Mouse (Mus musculus) adrenal gland, postnatal 36 days (tissue): ENCODE data around the gene Jag1. TPM values are rescaled to one million over a fixed set of nuclear protein-coding genes. Genes with fewer than 3 reads are reported as not detected.

ENCODE experiments used
- DNase-seq, 2 experiments: peaks; one replicate each; pipeline ENCODE4 v3.0.0; 2021; ENCODE audit warnings: mixed read lengths in 1 of 2
- total RNA-seq, 2 experiments: library from RNA; stranded (reverse); gene quantifications; 2 replicates each; pipeline ENCODE4 v1.2.3; 2021

The Jag1 gene
- total RNA-seq, 2 experiments from 2014 or later = 13.5 to 13.6 TPM

GRCm38 (mm10) chr2:137099211-137099734, 17.2 kb downstream of the Jag1 start:
- no peak for DNase-seq

- no peak for DNase-seq
These were observed 18.0 kb downstream of the Jag1 start for GRCm38 (mm10) chr2:137098269-137099035.

DNA sequence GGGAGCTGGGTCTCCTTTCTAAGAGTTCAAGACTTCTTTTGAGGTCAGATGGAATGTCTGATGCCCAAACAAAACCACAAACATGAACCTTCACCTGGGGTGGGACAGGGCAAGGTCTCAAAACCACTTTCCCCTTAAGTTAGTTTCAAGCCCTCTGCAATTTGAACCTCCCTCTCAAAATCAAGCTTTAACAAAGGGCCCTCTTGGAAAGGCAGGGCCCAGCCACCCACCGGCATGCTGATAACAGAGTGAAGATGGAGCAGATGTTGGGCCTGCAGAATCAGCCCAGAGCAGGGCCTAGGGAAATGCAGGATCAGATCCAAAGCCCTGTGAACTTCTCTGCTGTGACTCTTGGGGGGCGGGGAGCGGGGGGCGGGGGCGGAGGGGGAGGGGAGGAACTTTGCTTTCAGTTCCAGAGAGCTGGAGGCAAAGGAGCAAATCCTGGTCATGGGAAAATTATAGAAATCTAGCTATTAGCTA, 19.4 kb downstream of the Jag1 start:
- DNase-seq = no peak

DNA sequence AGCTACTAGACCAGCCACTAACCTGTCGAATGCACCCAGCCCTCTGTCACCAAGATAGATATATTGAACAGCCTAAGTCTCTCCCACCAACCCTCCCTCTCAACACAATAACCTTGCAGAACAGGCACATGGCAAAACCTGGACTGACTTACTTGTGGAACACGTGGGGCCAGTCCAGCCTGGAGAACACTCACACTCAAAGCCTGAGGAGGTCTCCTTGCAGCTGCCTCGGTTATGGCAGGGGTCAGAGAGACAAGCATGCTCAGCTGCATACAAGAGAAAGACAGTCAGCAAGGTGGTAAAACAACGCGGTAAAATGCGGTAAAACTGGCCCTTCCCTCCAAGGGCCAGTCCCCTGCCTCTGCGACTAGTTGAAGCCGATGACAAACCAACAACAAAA, 22.1 kb downstream of the Jag1 start:
- DNase-seq = no peak

DNA sequence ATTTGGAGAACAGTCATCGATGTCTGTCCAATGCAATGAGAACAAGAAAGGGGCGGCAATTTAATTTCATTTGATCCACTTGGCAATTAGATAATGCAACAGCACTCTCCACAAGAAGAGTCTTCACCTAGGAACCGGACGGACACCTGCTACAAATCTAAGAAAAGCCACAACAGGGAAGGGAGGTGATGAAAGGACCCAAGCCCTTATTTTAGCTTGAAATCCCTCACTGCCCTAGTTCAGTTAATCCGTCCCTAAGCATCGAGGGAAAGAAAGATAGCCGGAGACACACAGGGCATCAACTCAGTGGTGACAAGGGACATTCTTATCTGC, 23.2 kb downstream of the Jag1 start:
- DNase-seq = no peak

DNA sequence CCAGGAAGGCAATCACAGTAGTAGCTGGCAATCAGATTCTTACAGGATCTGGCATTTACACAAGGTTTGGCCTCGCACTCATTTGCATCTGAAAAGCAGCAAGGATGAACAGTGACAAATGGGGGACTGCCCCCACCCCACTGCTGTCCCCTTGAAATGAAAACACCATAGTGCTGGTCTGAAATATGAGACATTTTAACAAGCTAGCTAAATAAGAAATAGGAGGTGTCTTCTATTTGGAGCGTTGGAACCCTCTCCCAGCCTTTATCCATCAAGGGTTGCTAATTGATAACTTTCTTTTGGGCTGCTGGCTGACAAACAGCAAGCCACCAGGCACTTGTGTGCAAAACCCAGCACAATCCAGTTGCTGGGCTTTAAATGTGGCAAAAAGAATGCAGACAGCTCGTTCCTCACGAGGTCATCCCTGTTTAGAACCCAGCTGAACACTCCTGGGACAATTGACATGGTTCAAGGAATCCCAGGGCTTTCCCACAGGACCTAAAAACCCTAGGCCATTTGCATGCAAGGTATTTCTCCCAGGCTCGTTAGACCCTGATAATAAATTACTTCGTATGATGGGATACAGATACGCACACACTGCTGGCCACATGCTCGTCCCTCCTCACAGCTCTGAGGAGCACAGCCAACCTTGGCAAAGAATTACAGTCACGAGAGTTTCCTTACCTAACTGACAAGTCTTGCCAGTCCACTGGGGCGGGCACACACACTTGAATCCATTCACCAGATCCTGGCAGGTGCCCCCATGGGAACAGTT, 23.7 kb downstream of the Jag1 start:
- no peak for DNase-seq

GRCm38 (mm10) chr2:137091766-137092522, 24.5 kb downstream of the Jag1 start:
- DNase-seq = no peak

DNA sequence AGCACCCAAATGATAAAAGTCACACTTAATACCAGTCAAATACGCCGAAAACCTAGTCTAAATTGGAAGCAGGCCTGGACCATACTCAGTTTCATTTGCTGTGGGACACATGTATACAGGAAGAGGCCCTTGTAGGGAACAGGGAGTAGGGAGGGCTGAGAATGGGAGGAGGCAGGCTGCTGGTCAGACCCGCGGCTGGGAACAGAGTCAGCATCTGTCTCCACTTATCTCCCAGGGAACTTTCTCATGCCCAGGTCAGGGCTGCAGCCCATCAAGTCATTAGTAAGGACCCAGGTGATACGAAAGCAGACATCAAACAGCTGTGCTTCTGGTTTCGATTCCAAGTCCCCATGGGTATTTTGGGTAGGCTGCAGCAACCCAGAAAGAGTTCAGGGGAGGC, 28.7 kb downstream of the Jag1 start:
- DNase-seq = no peak

- DNase-seq = no peak
These were observed 29.6 kb downstream of the Jag1 start for GRCm38 (mm10) chr2:137086621-137087395.

DNA sequence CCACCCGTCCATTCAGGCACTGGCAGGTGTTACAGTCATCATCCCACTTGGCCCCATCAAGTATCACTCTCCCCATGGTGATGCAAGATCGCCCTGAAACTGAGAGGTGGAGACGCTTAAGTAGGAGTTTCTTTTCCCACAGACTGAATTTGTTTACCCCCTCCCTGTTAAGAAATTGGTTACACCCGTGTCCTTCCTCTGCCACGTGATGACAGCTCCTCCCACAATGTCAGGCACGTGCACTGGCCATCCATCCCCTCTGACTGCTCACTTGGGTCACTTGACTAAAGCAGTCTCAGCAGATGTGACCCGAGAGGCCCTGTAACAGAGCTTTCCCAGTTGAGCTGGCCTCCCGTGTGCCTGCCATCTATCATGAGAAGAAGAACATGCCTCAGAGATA, 31.2 kb downstream of the Jag1 start:
- no peak for DNase-seq

- no peak for DNase-seq
These were observed 33.4 kb downstream of the Jag1 start for GRCm38 (mm10) chr2:137082896-137083620.

GRCm38 (mm10) chr2:137081001-137081400, 35.4 kb downstream of the Jag1 start:
- no peak for DNase-seq

DNA sequence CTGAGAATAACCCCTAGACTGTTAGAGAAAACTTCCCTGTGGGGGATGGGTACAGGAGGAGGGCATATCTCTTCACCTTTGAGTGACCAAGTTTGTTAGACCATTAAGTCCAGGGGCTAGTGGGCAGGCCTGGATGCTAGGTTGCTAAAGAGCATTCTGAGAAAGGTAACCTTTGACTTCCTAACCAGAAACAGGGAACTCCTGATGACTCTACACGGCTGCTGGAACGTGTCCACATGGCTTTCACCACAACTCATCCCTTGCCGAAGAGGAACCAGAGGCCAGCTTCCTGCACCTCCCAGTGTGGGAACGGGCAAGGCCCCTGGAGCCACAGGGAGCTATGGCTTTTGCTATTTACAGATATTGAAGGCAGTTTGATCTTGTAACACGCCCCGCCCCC, 36.0 kb downstream of the Jag1 start:
- peak; percentile 13 to 33 for DNase-seq

- no peak for DNase-seq
These were observed 36.6 kb downstream of the Jag1 start for GRCm38 (mm10) chr2:137079721-137080320.

DNA sequence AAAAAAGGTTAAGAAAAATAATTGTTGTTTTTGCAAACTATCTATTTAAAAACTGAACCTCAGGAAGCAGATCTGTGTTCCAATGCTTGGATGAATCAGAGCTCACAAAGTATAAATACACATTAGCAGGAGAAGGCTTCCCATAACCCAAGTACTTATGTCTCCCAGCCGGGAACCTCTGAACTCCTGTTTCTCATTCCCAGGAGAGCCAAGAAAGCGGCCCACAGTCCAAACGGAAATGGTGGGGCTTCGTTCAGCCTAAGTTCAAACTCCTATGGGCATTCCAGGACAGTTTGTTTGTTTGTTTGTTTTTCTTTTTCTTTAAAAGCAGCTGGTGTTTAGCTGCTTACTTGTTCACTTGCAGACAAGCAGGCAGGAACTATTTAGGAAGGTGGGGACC, 37.7 kb downstream of the Jag1 start:
- DNase-seq = no peak

- DNase-seq = no peak
These were observed 42.2 kb downstream of the Jag1 start for GRCm38 (mm10) chr2:137074313-137074620.

DNA sequence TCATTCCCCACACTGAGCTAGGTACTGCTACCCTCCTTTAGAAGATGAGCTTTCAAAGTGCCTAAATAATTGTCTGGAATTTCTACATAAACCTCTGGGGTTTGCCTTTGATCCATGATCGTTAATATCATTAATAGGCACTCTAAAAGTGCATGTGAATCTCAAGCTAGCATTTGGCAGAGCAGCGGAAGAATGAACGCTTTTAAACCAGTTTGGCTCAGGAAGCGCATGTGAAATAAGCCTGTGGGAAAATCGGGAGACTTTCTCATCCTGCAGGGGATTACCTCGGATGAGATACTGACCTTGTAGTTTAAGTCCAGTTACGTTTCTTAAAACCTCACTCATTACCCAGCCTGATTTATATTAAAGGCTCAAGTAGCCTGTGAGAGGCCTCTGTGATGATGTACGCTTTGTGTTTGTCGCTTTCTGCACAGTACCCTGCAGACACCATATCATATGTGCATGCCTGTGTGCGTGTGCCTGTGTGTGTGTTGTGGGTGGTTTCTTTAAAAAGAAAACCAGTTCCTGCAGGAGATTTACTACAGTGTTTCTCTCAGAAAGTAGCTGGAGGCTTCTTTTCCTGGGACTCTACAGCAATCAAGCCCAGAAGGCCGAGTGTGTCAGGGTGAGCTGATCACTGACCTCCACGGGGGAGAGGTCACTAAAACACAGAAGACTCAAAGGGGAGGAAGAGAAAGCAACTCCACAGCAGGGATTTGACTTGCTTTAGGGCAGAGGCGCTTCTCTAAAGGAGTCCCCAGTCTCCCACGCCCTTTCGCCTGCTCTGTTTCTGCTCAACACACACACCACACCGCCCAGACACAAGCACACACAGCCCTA, 42.8 kb downstream of the Jag1 start:
- no peak for DNase-seq

DNA sequence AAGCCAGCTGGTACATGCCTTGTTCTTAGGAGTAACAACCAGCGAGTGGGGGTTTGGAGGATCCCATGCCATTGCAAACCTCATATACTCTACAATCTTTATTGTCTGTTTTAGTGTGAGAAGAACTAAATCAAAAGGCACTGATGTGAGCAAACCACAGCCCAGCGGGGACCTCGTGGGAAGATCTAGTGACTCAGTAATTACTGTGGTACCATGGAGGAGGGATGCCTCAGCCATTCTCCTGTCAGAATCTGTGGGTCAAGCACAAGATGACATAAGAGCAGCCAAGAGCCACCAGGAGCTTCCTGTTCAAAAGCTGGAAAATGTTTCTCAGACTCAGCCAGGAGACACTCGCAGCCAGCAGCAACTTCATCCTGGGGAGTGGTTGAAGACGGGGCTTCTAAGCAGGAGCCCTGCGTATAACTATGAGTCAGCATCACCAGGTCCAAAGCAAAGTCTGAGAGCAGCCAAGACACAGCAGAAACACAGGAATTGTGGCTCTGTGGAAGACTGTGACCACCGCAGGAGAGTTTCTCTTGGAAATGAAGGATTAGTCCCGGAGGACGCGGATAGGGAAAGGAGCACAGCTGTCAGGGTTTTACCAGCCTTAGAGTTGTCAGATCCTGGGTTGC, 48.8 kb downstream of the Jag1 start:
- DNase-seq = no peak

DNA sequence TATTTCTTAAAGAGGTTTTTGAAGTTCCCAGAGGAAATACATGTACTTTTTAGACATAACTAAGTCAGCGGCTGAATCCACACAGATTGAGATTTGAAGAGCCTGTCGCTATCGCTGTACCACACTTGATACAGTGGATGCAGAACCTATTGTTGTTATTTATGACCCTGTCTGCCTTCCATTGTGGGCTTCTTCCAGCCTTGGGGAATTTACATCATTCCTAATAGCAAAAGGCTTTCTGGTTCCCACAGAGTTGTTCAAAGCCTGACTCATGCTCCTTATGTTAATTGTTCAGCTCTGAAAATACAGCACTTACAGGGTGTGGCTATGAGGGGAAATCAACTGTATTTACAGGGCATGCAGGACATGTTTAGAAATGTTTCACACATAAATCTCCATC, 51.9 kb downstream of the Jag1 start:
- DNase-seq = no peak
